Mouse (Mus musculus) thymus, adult 2 months (tissue): Measurements from ENCODE around the gene Tnfrsf8.

ENCODE experiments used
- CTCF ChIP-seq: fragments of 200-500 bp; IDR thresholded peaks from 2 replicates; pipeline ENCODE4 v1.5.1; 2012; ENCODE audit warnings: mild to moderate bottlenecking, control low read depth, low read length, moderate library complexity, borderline replicate concordance; ENCODE audit not compliant: control insufficient read depth, poor library complexity, insufficient read depth; ENCODE audit errors: extremely low read depth
- POLR2A ChIP-seq: fragments of 200-500 bp; IDR thresholded peaks from 2 replicates; pipeline ENCODE4 v1.6.1; 2012; ENCODE audit warnings: mild to moderate bottlenecking, low read length, control low read depth, moderate library complexity; ENCODE audit not compliant: control insufficient read depth, poor library complexity, insufficient read depth; ENCODE audit errors: extremely low read depth

- TF ChIP-seq CTCF: no peak
- TF ChIP-seq POLR2A: no peak
Measured at GRCm38 (mm10) chr4:145229051-145229450, 85.9 kb downstream of the Tnfrsf8 start.
